Mouse (Mus musculus): ENCODE measurements around the gene Raly. TPM values are rescaled to one million over a fixed set of nuclear protein-coding genes. Genes with fewer than 3 reads are reported as not detected.
"Not testable (repeated sequence)": the region's sequence is repeated elsewhere in the genome, so short reads cannot be mapped to it uniquely, and the experiment has no call there.

Raly gene
- polyA plus RNA-seq, 1 experiment from 2014 or later = 47.3 TPM

DNA sequence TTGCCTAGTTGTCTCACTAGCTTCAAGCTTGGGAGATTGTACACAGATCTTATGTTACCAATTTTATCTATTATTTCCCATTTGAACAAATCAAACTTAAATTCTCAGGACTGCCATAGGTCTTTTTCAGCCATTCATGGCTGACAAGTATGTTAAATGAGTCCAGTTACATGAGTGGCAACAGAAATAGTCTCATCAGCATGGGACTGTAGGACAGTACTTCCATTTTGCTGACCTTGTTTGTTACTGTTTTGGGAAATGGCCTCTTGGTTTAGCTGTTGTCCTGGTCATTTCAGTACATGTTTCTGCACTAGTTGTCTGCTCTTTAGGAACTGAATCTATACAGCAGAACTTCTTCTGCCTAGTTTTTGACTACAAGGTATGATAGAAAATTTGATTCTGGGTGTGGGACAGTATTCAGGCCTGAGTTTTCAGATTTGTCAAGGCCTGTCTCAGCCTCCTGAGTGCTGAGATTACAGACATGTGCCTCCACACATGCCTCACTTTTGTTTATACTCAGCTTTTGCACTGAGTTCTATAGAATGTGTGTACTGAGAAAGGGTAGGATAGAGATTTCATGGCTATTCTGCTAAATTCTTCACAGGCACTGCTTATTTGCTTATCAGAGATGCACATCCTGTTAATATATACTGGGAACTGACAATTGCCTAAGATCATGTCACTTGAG is 79.2 kb downstream of the Raly start:
- ATAC-seq (replicated peaks; ENCODE audit: low FRiP score) = no peak
- peaks cover 92% of the 10 kb centered on the region for H3K36me3 ChIP-seq

DNA sequence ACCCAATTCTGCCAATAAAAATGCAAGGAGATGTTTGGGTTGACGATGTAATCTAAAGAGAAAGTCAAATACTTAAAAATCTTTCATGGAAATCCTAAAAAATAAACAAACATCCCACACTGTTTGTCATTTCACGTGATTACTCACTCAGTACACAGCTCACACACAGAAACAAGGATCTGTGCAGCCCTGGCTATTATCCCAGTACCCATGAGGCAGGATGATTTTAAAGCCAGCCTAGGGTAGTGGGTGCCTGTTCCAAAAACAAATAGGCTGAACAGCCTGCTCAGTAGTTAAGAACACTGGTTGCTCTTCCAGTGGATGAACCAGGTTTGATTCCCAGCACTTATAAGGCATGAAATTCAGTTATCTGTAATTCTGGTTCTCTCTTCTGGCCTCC is 85.7 kb downstream of the Raly start:
- Histone ChIP-seq H3K27me3 (no peaks in the 10 kb centered on the region), H3K4me2 (no peak overlapping the region), H3K4me1 (no peaks in the 10 kb centered on the region), H3K36me3 (peaks cover 78% of the 10 kb centered on the region), H3K9ac (no peak overlapping the region), H3K27ac (no peak overlapping the region), H3K9me3 (replicated peaks) (no peaks in the 10 kb centered on the region), H3K4me3 (replicated peaks) (no peak overlapping the region)
- 89% methylated on average over 2 of the region's 2 CpGs for WGBS
- ATAC-seq (replicated peaks; ENCODE audit: low FRiP score) = no peak

More for the DNA sequence above, 79.2 kb downstream of the Raly start:
- H3K4me1 ChIP-seq = no peaks in the 10 kb centered on the region
- H3K27ac ChIP-seq = no peak overlapping the region
- no peak overlapping the region for H3K9ac ChIP-seq
- no peaks in the 10 kb centered on the region for H3K9me3 ChIP-seq (replicated peaks)
- no peaks in the 10 kb centered on the region for H3K27me3 ChIP-seq
- no peak overlapping the region for H3K4me2 ChIP-seq
- no peak overlapping the region for H3K4me3 ChIP-seq (replicated peaks)

DNA sequence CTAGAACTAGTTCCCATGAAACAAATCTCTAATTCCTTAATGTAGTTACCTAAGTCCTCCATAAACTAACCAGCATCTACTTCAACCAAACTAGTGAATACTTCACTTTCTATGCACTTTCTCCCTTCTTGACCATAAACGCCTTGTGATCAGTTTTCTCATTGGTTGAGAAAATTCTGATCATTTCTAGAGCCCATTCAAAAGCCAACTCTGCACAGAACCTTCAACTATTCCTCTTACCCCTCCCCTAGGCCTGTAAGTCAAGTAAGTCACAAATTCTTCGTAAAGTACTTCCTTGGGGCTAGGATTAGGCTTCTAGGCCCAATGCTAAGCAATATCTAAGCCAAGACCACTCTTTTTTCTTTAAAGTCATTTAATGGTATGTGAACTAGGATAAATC is 100.7 kb downstream of the Raly start:
- Histone ChIP-seq H3K4me3 (replicated peaks) (peak overlapping the region; percentile 72), H3K27ac (peak overlapping the region; percentile 91), H3K4me2 (peak overlapping the region; percentile 72), H3K27me3 (no peaks in the 10 kb centered on the region), H3K4me1 (peaks cover 23% of the 10 kb centered on the region), H3K9me3 (replicated peaks) (no peaks in the 10 kb centered on the region), H3K9ac (peak overlapping the region; percentile 73), H3K36me3 (peaks cover 14% of the 10 kb centered on the region)
- ATAC-seq (replicated peaks; ENCODE audit: low FRiP score) = no peak
- WGBS = 13% methylated on average over 2 of the region's 2 CpGs

DNA sequence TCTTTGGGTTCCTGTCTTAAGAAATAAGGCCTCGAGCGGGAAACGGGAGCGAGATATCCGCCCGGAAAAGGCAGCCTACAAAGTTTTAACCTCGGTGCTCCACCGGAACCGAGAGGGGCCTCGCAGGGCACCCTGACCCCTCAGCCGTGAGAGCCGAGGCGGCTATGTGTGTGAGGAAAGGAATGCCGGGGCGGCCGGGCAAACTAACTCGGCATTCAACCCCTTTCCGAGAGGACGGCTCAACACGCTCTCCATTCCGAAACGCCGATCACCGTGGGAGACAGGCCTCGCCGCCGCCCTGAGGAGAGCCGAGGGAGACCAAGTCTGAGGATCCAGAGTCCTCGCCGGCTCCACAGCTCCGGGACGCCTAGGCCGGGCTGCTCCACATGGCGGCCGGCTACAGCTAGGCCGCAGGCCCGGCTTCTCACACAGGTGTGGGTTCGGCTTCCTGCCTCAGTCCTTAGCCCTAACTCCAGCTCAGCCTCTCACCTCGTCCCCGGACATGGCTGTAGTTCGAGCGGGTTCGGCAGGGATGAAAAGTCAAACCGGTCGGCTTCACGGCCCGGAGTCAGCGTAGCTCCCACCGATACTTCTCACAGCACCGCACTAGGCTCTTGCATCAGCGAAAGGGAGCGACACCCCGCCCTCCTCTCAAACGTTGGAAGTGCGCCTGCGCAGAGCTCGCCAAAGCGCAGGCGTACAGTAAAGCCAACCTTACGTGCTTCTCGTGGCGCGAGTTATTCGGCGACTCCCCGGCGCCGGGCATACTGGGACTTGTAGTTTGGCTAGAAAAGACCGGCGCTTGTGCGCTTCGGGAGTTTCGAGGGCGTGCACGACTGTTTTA is 101.5 kb downstream of the Raly start, which contains the start of gene Eif2s2:
Eif2s2 (minus strand) TSS at position 735 of the 844 bp plus-strand sequence.
- peak within 1 kb of the TSS; percentile 91 for H3K27ac ChIP-seq
- H3K9ac ChIP-seq = peak within 1 kb of the TSS; percentile 73
- WGBS = under 1% methylated on average over 75 of the region's 75 CpGs
- peaks cover 23% of the 10 kb centered on the region for H3K4me1 ChIP-seq
- no peaks in the 10 kb centered on the region for H3K27me3 ChIP-seq
- H3K4me2 ChIP-seq = peak within 1 kb of the TSS; percentile 72
- no peaks in the 10 kb centered on the region for H3K9me3 ChIP-seq (replicated peaks)
- peak within 1 kb of the TSS; percentile 72 for H3K4me3 ChIP-seq (replicated peaks)
- ATAC-seq (replicated peaks; ENCODE audit: low FRiP score) = peak; percentile 99
- H3K36me3 ChIP-seq = peaks cover 8% of the 10 kb centered on the region

DNA sequence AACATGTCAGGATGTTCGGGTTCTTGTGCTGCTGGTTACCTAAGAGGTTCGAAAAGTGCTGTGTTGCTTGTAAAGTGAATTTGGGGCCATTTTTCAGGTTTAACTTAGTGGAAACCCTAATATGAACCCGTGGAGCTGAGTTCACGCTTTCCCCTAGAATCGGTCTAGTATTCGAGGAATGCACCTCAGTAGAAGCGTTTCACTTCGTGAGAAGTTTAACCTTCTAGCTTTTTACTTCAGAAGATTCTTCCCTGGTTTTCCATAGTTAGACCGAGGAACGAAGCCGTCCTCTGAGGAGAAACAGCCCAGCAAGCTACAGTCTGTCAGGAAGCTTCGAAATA is 102.1 kb downstream of the Raly start:
- H3K9ac ChIP-seq = peak overlapping the region; percentile 73
- H3K27ac ChIP-seq = no peak overlapping the region
- no peaks in the 10 kb centered on the region for H3K27me3 ChIP-seq
- 10% methylated on average over 12 of the region's 12 CpGs for WGBS
- H3K4me2 ChIP-seq = peak overlapping the region; percentile 72
- H3K4me1 ChIP-seq = peaks cover 23% of the 10 kb centered on the region
- ATAC-seq (replicated peaks; ENCODE audit: low FRiP score) = peak; percentile 35; the same call in 1 of the 2 replicates
- peak overlapping the region; percentile 72 for H3K4me3 ChIP-seq (replicated peaks)
- no peaks in the 10 kb centered on the region for H3K9me3 ChIP-seq (replicated peaks)
- H3K36me3 ChIP-seq = peaks cover 4% of the 10 kb centered on the region

DNA sequence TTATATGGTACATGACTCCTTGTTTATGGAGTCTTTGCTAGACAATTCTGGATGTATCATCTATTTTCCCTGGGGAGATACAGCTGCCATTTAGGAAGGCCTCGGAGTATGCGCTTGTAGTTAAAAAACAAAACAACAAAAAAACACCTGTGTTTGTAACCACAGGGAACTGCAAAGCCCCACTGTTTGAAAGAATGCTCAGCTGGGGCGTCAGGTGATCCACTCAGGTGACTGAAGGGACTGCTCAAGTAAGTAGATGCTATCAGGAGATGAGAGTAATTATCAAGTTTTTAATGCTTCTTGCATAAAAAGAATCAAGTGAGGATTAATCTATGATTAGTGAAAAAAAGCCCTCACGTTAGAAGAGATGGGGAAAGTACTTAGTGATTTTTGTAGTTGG is 102.7 kb downstream of the Raly start:
- peak overlapping the region; percentile 72 for H3K4me3 ChIP-seq (replicated peaks)
- H3K4me1 ChIP-seq = peaks cover 23% of the 10 kb centered on the region
- no peaks in the 10 kb centered on the region for H3K36me3 ChIP-seq
- no peak overlapping the region for H3K27ac ChIP-seq
- ATAC-seq (replicated peaks; ENCODE audit: low FRiP score) = no peak
- peak overlapping the region; percentile 72; the same call in 1 of the 2 replicates for H3K4me2 ChIP-seq
- WGBS = 63% methylated on average over 4 of the region's 4 CpGs
- no peaks in the 10 kb centered on the region for H3K27me3 ChIP-seq
- H3K9me3 ChIP-seq (replicated peaks) = no peaks in the 10 kb centered on the region
- H3K9ac ChIP-seq = no peak overlapping the region

DNA sequence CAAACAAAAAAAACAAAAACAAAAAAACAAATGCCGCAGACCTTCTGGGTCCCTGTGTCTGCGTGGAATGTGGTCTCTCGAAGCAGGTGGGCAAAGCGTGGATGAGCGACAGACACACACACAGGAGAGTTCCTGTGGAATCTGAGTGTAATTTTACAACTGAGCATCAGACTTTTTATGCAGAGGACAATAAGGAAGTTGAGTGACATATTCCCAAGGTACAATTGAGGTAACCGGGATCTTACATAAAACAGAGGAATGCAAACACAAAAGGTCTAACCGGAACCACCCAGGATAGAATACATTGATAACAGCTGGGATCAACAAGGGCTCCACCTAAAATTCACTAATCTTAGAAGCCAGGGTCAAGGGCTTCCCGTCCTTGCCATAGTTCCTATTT is 108.1 kb downstream of the Raly start:
- H3K27me3 ChIP-seq; H3K4me2 ChIP-seq; H3K9ac ChIP-seq; H3K36me3 ChIP-seq; H3K9me3 ChIP-seq (replicated peaks); H3K27ac ChIP-seq; H3K4me1 ChIP-seq; ATAC-seq (replicated peaks; ENCODE audit: low FRiP score); H3K4me3 ChIP-seq (replicated peaks): not testable (repeated sequence)
- 90% methylated on average over 8 of the region's 8 CpGs for WGBS

DNA sequence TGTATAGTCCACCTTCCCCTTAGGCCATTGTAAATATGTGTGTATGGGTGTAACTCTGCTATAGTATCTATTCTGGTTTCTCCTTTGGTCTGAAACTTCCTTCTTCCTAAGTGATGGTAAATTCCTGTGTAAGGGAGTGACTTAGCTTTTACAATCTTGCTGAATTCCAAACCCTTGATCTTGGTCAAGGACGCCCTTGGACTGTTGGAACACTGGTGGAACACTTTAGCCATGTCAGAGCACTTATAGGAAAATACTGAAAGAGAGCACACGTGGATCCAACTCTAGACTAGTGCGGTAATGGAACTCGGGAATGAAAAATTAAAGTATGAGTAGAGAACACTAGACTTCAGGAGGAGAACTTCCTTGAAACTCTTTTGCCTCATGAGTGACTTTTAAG is 108.5 kb downstream of the Raly start:
- ATAC-seq (replicated peaks; ENCODE audit: low FRiP score); H3K4me3 ChIP-seq (replicated peaks); H3K27ac ChIP-seq; H3K4me1 ChIP-seq; H3K27me3 ChIP-seq; H3K36me3 ChIP-seq; H3K9me3 ChIP-seq (replicated peaks); H3K4me2 ChIP-seq; H3K9ac ChIP-seq: not testable (repeated sequence)
- WGBS = 85% methylated on average over 4 of the region's 4 CpGs

DNA sequence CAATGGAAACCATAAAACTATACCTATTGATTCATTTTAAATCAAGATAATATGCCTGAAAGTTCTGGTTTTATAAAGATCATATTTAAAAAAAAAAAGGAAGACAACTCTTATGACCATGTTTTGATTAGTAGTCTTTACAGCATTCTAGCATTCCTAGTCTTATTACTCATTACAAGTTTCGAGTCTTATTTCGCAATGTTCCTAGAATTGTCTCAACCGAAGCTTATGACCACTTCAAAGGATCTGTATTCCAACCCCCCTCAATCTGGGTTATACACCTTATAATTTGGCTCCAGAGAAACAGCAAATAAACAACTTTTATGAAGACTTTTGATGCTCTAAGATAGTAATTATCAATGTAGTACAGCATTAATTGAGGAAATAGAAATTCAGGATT is 111.2 kb downstream of the Raly start:
- H3K36me3 ChIP-seq = no peaks in the 10 kb centered on the region
- no peak overlapping the region for H3K4me2 ChIP-seq
- no peak overlapping the region for H3K4me3 ChIP-seq (replicated peaks)
- no peak overlapping the region for H3K27ac ChIP-seq
- 82% methylated on average over 3 of the region's 3 CpGs for WGBS
- ATAC-seq (replicated peaks; ENCODE audit: low FRiP score) = no peak
- no peaks in the 10 kb centered on the region for H3K9me3 ChIP-seq (replicated peaks)
- H3K27me3 ChIP-seq = no peaks in the 10 kb centered on the region; the same call in 1 of the 2 replicates
- no peaks in the 10 kb centered on the region for H3K4me1 ChIP-seq
- no peak overlapping the region for H3K9ac ChIP-seq

DNA sequence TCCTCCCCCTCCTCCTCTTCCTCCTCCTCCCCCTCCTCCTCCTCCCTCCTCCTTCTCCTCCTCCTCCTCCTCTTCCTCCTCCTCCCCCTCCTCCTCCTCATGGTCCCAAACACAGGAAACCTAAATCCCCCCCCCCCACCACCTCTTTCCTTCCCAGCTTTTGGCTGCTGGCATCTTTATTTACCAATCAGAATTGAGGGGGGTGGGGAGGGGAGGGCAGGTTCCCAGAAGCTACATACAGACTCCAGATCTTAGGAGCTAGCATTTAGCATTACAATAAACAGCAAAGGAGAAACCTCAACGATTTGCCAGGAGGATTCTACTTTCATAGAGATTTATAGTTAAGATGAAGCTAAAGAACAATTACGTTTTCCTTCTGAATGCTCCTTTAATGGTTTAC is 114.9 kb downstream of the Raly start:
- Histone ChIP-seq H3K9me3 (replicated peaks) (no peaks in the 10 kb centered on the region), H3K4me1 (no peaks in the 10 kb centered on the region), H3K9ac (no peak overlapping the region), H3K27ac (no peak overlapping the region), H3K27me3 (no peaks in the 10 kb centered on the region; the same call in 1 of the 2 replicates), H3K4me2 (no peak overlapping the region), H3K4me3 (replicated peaks) (no peak overlapping the region), H3K36me3 (no peaks in the 10 kb centered on the region)
- no peak for ATAC-seq (replicated peaks; ENCODE audit: low FRiP score)
- 46% methylated on average over 2 of the region's 2 CpGs for WGBS

DNA sequence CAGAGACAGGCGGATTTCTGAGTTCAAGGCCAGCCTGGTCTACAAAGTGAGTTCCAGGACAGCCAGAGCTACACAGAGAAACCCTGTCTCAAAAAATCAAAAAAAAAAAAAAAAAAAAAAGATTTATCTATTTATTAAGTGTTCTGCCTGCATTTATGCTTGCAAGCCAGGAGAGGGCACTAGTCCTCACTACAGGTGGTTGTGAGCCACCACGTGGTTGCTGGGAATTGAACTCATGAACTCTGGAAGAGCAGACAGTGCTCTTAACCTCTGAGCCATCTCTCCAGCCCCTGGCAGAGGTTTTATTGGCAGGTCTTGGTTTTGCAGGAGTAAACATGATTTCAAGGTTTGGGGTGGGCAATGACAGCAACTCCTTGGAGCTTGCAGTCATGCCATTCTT is 117.3 kb downstream of the Raly start:
- H3K4me1 ChIP-seq; H3K9ac ChIP-seq; H3K4me3 ChIP-seq (replicated peaks); ATAC-seq (replicated peaks; ENCODE audit: low FRiP score); H3K36me3 ChIP-seq; H3K4me2 ChIP-seq; H3K27ac ChIP-seq; H3K27me3 ChIP-seq; H3K9me3 ChIP-seq (replicated peaks): not testable (repeated sequence)
- 55% methylated on average over 2 of the region's 2 CpGs for WGBS

DNA sequence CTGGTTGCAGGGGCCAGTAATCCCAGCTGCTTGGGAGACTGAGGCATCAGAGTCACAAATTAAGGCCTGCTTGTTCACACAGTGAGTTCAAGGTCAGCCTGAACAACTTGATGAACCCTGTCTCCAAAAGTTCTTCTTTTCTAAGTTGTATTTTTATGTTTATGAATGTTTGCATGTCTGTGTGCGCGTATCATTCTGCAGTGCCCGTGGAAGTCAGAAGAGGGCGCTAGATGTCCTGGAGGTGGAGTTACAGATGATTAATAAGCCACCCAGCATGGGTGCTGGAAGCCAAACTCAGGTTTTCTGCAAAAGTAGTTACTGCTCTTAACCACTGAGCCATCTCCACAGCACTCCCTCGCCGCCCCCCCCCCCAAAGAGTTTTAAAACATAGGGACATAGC is 118.9 kb downstream of the Raly start:
- H3K4me1 ChIP-seq = no peaks in the 10 kb centered on the region
- no peaks in the 10 kb centered on the region for H3K36me3 ChIP-seq
- H3K4me2 ChIP-seq = no peak overlapping the region
- no peak overlapping the region for H3K27ac ChIP-seq
- H3K9ac ChIP-seq = no peak overlapping the region
- WGBS = 81% methylated on average over 6 of the region's 6 CpGs
- no peaks in the 10 kb centered on the region for H3K9me3 ChIP-seq (replicated peaks)
- no peak for ATAC-seq (replicated peaks; ENCODE audit: low FRiP score)
- H3K27me3 ChIP-seq = no peaks in the 10 kb centered on the region
- H3K4me3 ChIP-seq (replicated peaks) = no peak overlapping the region
